ENCODE assay signal across 8 mouse cellular contexts in the genomic region with DNA sequence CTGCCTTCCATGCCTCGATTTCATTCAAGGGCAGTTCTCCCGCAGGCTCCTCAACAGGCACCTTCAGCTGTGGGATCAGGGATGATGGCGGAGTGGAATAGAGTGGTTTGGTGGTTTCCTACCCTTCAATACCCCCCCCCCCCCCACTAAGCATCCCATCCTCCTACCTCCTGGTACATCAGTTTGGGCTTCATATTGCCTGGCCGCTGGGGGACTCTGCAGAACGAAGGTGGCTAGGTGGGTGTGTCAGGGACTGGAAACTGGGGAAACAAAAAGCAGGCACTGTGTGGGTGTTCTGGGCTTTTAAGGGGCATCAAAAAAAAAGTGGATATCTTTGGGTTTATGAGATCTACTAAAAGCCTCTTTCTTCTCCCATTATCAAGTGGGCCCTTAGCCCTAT. TPM values are rescaled to one million over a fixed set of nuclear protein-coding genes. Genes with fewer than 3 reads are reported as not detected.
DNase-seq lines count a peak whose midpoint lies in the region; ATAC-seq and TF ChIP-seq lines count a peak whose summit lies in the region.

No protein-coding gene starts in this region.

- peak overlapping the region; percentile 76 for H3K4me2 ChIP-seq in kidney, postnatal 0 days (ENCODE audit: low read length)
- peak overlapping the region; percentile 87 for H3K4me2 ChIP-seq in embryonic facial prominence, embryonic 11.5 days (ENCODE audit: low read depth, low read length)
- H3K4me2 ChIP-seq in hindbrain, embryonic 14.5 days (replicated peaks): peak overlapping the region; percentile 96
- H3K4me2 ChIP-seq in midbrain, embryonic 14.5 days (ENCODE audit: low read length): peak overlapping the region; percentile 85

- TF ChIP-seq CTCF in kidney, postnatal 0 days (IDR thresholded peaks at IDR 0.05; ENCODE audit: low read depth): no peak

- 65% methylated on average over 5 of the region's 5 CpGs for WGBS in kidney, postnatal 0 days
- 56% methylated on average over 5 of the region's 5 CpGs for WGBS in embryonic facial prominence, embryonic 11.5 days
- 67% methylated on average over 5 of the region's 5 CpGs for whole genome bisulfite sequencing in hindbrain, embryonic 14.5 days
- 69% methylated on average over 5 of the region's 5 CpGs for WGBS in midbrain, embryonic 14.5 days

- peaks cover 12% of the 10 kb centered on the region; the same call in 1 of the 2 replicates for H3K36me3 ChIP-seq in kidney, postnatal 0 days (ENCODE audit: insufficient read depth, low read length)
- no peaks in the 10 kb centered on the region for H3K36me3 ChIP-seq in embryonic facial prominence, embryonic 11.5 days (replicated peaks; ENCODE audit: control insufficient read depth, insufficient read depth, low read depth, low read length)
- H3K36me3 ChIP-seq in hindbrain, embryonic 14.5 days (replicated peaks; ENCODE audit: control insufficient read depth, insufficient read depth): peaks cover 36% of the 10 kb centered on the region
- H3K36me3 ChIP-seq in midbrain, embryonic 14.5 days (ENCODE audit: control insufficient read depth, insufficient read depth, low read length): peaks cover 36% of the 10 kb centered on the region

- no peak for DNase-seq in kidney, postnatal 0 days (ENCODE audit: low spot score)
- no peak for DNase-seq in kidney, adult 9 months
- no peak for DNase-seq in embryonic facial prominence, embryonic 11.5 days (ENCODE audit: low spot score)
- DNase-seq in hindbrain, embryonic 14.5 days (ENCODE audit: low spot score): no peak
- no peak for DNase-seq in midbrain, embryonic 14.5 days
- no peak for DNase-seq in right cerebral cortex, postnatal 25 days
- no peak for DNase-seq in gastrocnemius, postnatal 4 days (ENCODE audit: low spot score in 2 of 2)
- no peak for DNase-seq in T-cell, adult 2 months (ENCODE audit: low spot score)

- peak overlapping the region; percentile 45 for H3K4me3 ChIP-seq in kidney, postnatal 0 days (replicated peaks; ENCODE audit: low read depth, low read length)
- peak overlapping the region; percentile 44 for H3K4me3 ChIP-seq in embryonic facial prominence, embryonic 11.5 days (ENCODE audit: low read depth, low read length)
- H3K4me3 ChIP-seq in hindbrain, embryonic 14.5 days (replicated peaks; ENCODE audit: low read length): peak overlapping the region; percentile 67
- H3K4me3 ChIP-seq in midbrain, embryonic 14.5 days (replicated peaks; ENCODE audit: low read depth, low read length): peak overlapping the region; percentile 61

- H3K9ac ChIP-seq in kidney, postnatal 0 days (ENCODE audit: low read depth, low read length): peak overlapping the region; percentile 53
- H3K9ac ChIP-seq in embryonic facial prominence, embryonic 11.5 days (replicated peaks; ENCODE audit: low read length): peak overlapping the region; percentile 59
- H3K9ac ChIP-seq in hindbrain, embryonic 14.5 days: peak overlapping the region; percentile 82
- H3K9ac ChIP-seq in midbrain, embryonic 14.5 days (replicated peaks; ENCODE audit: low read length): peak overlapping the region; percentile 73

- H3K27me3 ChIP-seq in kidney, postnatal 0 days (ENCODE audit: insufficient read depth, low read length): no peaks in the 10 kb centered on the region
- no peaks in the 10 kb centered on the region for H3K27me3 ChIP-seq in embryonic facial prominence, embryonic 11.5 days (ENCODE audit: control insufficient read depth, insufficient read depth, low read length)
- H3K27me3 ChIP-seq in hindbrain, embryonic 14.5 days (ENCODE audit: control insufficient read depth, insufficient read depth, low read length): no peaks in the 10 kb centered on the region
- no peaks in the 10 kb centered on the region for H3K27me3 ChIP-seq in midbrain, embryonic 14.5 days (ENCODE audit: control insufficient read depth, insufficient read depth, low read length)

- H3K9me3 ChIP-seq in kidney, postnatal 0 days (replicated peaks; ENCODE audit: low read length): no peaks in the 10 kb centered on the region
- no peaks in the 10 kb centered on the region for H3K9me3 ChIP-seq in embryonic facial prominence, embryonic 11.5 days (replicated peaks; ENCODE audit: control insufficient read depth, low read length)
- no peaks in the 10 kb centered on the region for H3K9me3 ChIP-seq in hindbrain, embryonic 14.5 days (ENCODE audit: control insufficient read depth, low read length)
- no peaks in the 10 kb centered on the region for H3K9me3 ChIP-seq in midbrain, embryonic 14.5 days (ENCODE audit: control insufficient read depth, low read length)

- no peak overlapping the region for H3K27ac ChIP-seq in kidney, postnatal 0 days
- H3K27ac ChIP-seq in embryonic facial prominence, embryonic 11.5 days (replicated peaks; ENCODE audit: low read depth, low read length): no peak overlapping the region
- H3K27ac ChIP-seq in hindbrain, embryonic 14.5 days: no peak overlapping the region
- H3K27ac ChIP-seq in midbrain, embryonic 14.5 days (replicated peaks; ENCODE audit: low read depth, low read length): 0 out of 2 replicates have a peak overlapping the region, but pooled peaks have one; percentile 26

- no peaks in the 10 kb centered on the region for H3K4me1 ChIP-seq in kidney, postnatal 0 days (replicated peaks; ENCODE audit: insufficient read depth, low read length)
- no peaks in the 10 kb centered on the region for H3K4me1 ChIP-seq in embryonic facial prominence, embryonic 11.5 days (ENCODE audit: control insufficient read depth, insufficient read depth, low read length)
- peaks cover 10% of the 10 kb centered on the region for H3K4me1 ChIP-seq in hindbrain, embryonic 14.5 days (replicated peaks; ENCODE audit: control insufficient read depth, insufficient read depth, low read length)
- H3K4me1 ChIP-seq in midbrain, embryonic 14.5 days (ENCODE audit: control insufficient read depth, insufficient read depth, low read length): peaks cover 14% of the 10 kb centered on the region

- ATAC-seq in kidney, postnatal 0 days (replicated peaks; ENCODE audit: low FRiP score, low read depth): no peak
- no peak for ATAC-seq in embryonic facial prominence, embryonic 11.5 days (replicated peaks; ENCODE audit: insufficient number of reproducible peaks, low FRiP score, low TSS enrichment, low read depth)
- ATAC-seq in hindbrain, embryonic 14.5 days (ENCODE audit: low FRiP score): no peak
- ATAC-seq in midbrain, embryonic 14.5 days (ENCODE audit: low FRiP score, low TSS enrichment): no peak

RNA-seq across cellular contexts. Expression of a gene that starts 11.1 kb away (rescaled TPM):
- polyA plus RNA-seq in kidney, postnatal 0 days (2015; fragmentation: Nextera tagmentation; extraction: Ambion mirVana): 109 and 118 TPM in 2 replicates
- polyA plus RNA-seq in embryonic facial prominence, embryonic 11.5 days (2014; fragmentation: Nextera tagmentation; extraction: Ambion mirVana): 57.1 and 65.5 TPM in 2 replicates
- 156 and 193 TPM in 2 replicates for polyA plus RNA-seq in hindbrain, embryonic 14.5 days (2014; fragmentation: Nextera tagmentation; extraction: Ambion mirVana)
- polyA plus RNA-seq in midbrain, embryonic 14.5 days (2014; fragmentation: Nextera tagmentation; extraction: Ambion mirVana): 114 and 134 TPM in 2 replicates
- 10 to 100 TPM; 45.0 to 47.7 TPM for total RNA-seq in gastrocnemius, postnatal 4 days (2021)

RNA-seq across cellular contexts. Expression of a gene that starts 11.1 kb away (rescaled TPM):
- 20.1 and 20.9 TPM in 2 replicates for polyA plus RNA-seq in kidney, postnatal 0 days (2015; fragmentation: Nextera tagmentation; extraction: Ambion mirVana)
- polyA plus RNA-seq in embryonic facial prominence, embryonic 11.5 days (2014; fragmentation: Nextera tagmentation; extraction: Ambion mirVana): 26.4 and 27.5 TPM in 2 replicates
- 25.1 and 26.4 TPM in 2 replicates for polyA plus RNA-seq in hindbrain, embryonic 14.5 days (2014; fragmentation: Nextera tagmentation; extraction: Ambion mirVana)
- 26.3 and 35.3 TPM in 2 replicates for polyA plus RNA-seq in midbrain, embryonic 14.5 days (2014; fragmentation: Nextera tagmentation; extraction: Ambion mirVana)
- total RNA-seq in gastrocnemius, postnatal 4 days (2021): 100 to 1,000 TPM; 100 to 115 TPM

RNA-seq across cellular contexts. Expression of a gene that starts 18.9 kb away (rescaled TPM):
- polyA plus RNA-seq in kidney, postnatal 0 days (2015; fragmentation: Nextera tagmentation; extraction: Ambion mirVana): 0.45 and 0.57 TPM in 2 replicates
- polyA plus RNA-seq in embryonic facial prominence, embryonic 11.5 days (2014; fragmentation: Nextera tagmentation; extraction: Ambion mirVana): 0.22 and 0.36 TPM in 2 replicates
- polyA plus RNA-seq in hindbrain, embryonic 14.5 days (2014; fragmentation: Nextera tagmentation; extraction: Ambion mirVana): 1.2 and 1.5 TPM in 2 replicates
- polyA plus RNA-seq in midbrain, embryonic 14.5 days (2014; fragmentation: Nextera tagmentation; extraction: Ambion mirVana): 0.43 and 0.78 TPM in 2 replicates
- 1 to 10 TPM in 1 of 2 experiments, under 1 TPM in 1; 0.73 to 1.1 TPM for total RNA-seq in gastrocnemius, postnatal 4 days (2021)

RNA-seq across cellular contexts. Expression of a gene that starts 42.8 kb away (rescaled TPM):
- polyA plus RNA-seq in kidney, postnatal 0 days (2015; fragmentation: Nextera tagmentation; extraction: Ambion mirVana): 4.1 and 4.7 TPM in 2 replicates
- polyA plus RNA-seq in embryonic facial prominence, embryonic 11.5 days (2014; fragmentation: Nextera tagmentation; extraction: Ambion mirVana): 1.2 and 2.2 TPM in 2 replicates
- 0.50 and 0.93 TPM in 2 replicates for polyA plus RNA-seq in hindbrain, embryonic 14.5 days (2014; fragmentation: Nextera tagmentation; extraction: Ambion mirVana)
- 0.77 and 0.97 TPM in 2 replicates for polyA plus RNA-seq in midbrain, embryonic 14.5 days (2014; fragmentation: Nextera tagmentation; extraction: Ambion mirVana)
- 10 to 100 TPM; 36.6 to 38.2 TPM for total RNA-seq in gastrocnemius, postnatal 4 days (2021)

RNA-seq across cellular contexts. Expression of a gene that starts 49.4 kb away (rescaled TPM):
- polyA plus RNA-seq in kidney, postnatal 0 days (2015; fragmentation: Nextera tagmentation; extraction: Ambion mirVana): 74.3 and 75.3 TPM in 2 replicates
- 82.8 and 83.3 TPM in 2 replicates for polyA plus RNA-seq in embryonic facial prominence, embryonic 11.5 days (2014; fragmentation: Nextera tagmentation; extraction: Ambion mirVana)
- polyA plus RNA-seq in hindbrain, embryonic 14.5 days (2014; fragmentation: Nextera tagmentation; extraction: Ambion mirVana): 51.1 and 62.7 TPM in 2 replicates
- 51.0 and 67.0 TPM in 2 replicates for polyA plus RNA-seq in midbrain, embryonic 14.5 days (2014; fragmentation: Nextera tagmentation; extraction: Ambion mirVana)
- total RNA-seq in gastrocnemius, postnatal 4 days (2021): 100 to 1,000 TPM; 183 to 188 TPM
